Mouse (Mus musculus): Measurements from ENCODE around the gene Flrt1. TPM values are rescaled to one million over a fixed set of nuclear protein-coding genes. Genes with fewer than 3 reads are reported as not detected.

The Flrt1 gene
- polyA plus RNA-seq, 1 experiment from 2014 or later, result 7.7 TPM

DNA sequence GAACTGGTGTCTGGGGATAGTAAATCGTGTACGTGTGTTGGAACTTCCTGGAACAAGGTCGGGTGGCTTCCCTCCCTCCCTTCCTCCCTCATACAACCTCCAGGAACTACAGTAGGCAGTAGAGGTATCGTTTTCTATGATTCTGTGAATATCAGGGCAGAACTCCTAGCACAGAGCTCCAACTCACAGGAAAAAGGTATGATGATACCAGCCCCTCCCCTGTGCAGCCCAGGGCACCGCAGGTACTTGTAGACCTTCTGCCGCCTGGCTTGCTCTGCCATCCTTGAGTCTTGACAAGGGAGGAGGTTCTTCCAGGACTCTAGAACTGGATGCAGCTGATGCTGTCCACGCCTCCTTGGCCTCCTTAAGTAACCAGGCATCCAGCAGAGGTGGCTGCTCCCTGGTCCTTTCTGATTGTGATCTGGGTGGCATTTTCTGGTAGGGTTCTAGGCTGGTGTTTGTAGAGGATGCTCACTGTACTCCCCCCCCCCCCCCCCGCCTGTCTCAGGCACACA, 38.6 kb downstream of the Flrt1 start:
- no peak overlapping the region for H3K4me3 ChIP-seq (ENCODE audit: low read depth, low read length)
- 44% methylated on average over 7 of the region's 8 CpGs for WGBS
- 0 out of 2 replicates have a peak overlapping the region, but pooled peaks have one; percentile 23 for H3K9ac ChIP-seq (ENCODE audit: low read length)
- peaks cover 45% of the 10 kb centered on the region for H3K4me1 ChIP-seq (replicated peaks; ENCODE audit: control insufficient read depth, insufficient read depth, low read length)
- no peak for ATAC-seq (replicated peaks; ENCODE audit: low FRiP score)
- H3K9me3 ChIP-seq (ENCODE audit: control insufficient read depth, low read length), result no peaks in the 10 kb centered on the region
- DNase-seq (ENCODE audit: low spot score), result no peak
- no peak overlapping the region for H3K4me2 ChIP-seq (ENCODE audit: low read depth, low read length, severe bottlenecking)
- peaks cover 4% of the 10 kb centered on the region; the same call in 1 of the 2 replicates for H3K27me3 ChIP-seq (ENCODE audit: control insufficient read depth, insufficient read depth, low read length)
- no peak overlapping the region for H3K27ac ChIP-seq (ENCODE audit: low read depth, low read length)
- H3K36me3 ChIP-seq (ENCODE audit: control insufficient read depth, insufficient read depth, low read length), result no peaks in the 10 kb centered on the region

DNA sequence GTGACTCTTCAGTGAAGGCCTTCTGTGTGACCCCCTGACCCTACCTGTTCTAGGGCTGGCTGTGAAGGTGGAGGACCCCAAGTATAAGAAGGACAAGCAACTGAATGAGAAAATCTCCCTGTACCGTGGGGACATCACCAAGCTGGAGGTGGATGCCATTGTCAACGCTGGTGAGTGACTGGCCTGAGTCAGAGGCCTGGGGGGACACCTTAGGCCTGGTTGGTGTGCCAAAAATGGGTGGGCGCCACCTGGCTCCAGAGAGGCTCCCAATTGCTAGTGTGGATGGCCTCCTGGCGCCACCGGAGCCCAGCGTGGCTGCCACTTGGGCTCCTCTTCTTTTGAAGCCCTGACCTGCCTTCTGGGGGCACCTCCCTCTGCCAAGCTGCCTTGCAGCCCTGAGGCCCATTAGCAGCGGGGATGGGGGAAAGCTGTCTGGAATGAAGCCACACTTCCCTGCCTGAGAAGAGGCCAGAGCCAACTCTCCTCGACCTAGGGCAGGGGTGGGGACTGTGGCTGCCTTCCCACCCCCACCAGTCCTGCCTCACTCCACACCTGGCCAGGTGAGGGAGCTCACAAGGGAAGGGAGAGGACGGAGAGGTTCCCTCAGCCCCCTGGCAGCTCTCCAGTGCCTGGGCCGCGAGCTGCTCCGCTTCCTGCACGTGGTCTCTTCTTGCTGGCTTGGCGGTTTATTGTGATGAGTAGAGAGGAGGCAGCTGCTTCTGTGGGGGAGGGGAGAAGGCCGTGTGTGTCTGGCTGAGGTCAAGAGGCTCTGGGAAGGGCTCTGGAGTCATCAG, 39.3 kb downstream of the Flrt1 start:
- H3K36me3 ChIP-seq (ENCODE audit: control insufficient read depth, insufficient read depth, low read length), result no peaks in the 10 kb centered on the region
- 40% methylated on average over 15 of the region's 15 CpGs for WGBS
- 0 out of 2 replicates have a peak overlapping the region, but pooled peaks have one; percentile 23 for H3K9ac ChIP-seq (ENCODE audit: low read length)
- DNase-seq (ENCODE audit: low spot score) (no peak), ATAC-seq (replicated peaks; ENCODE audit: low FRiP score) (no peak)
- peaks cover 45% of the 10 kb centered on the region for H3K4me1 ChIP-seq (replicated peaks; ENCODE audit: control insufficient read depth, insufficient read depth, low read length)
- H3K4me2 ChIP-seq (ENCODE audit: low read depth, low read length, severe bottlenecking), result no peak overlapping the region
- peaks cover 4% of the 10 kb centered on the region; the same call in 1 of the 2 replicates for H3K27me3 ChIP-seq (ENCODE audit: control insufficient read depth, insufficient read depth, low read length)
- H3K9me3 ChIP-seq (ENCODE audit: control insufficient read depth, low read length), result no peaks in the 10 kb centered on the region
- H3K4me3 ChIP-seq (ENCODE audit: low read depth, low read length), result no peak overlapping the region
- H3K27ac ChIP-seq (ENCODE audit: low read depth, low read length), result no peak overlapping the region

DNA sequence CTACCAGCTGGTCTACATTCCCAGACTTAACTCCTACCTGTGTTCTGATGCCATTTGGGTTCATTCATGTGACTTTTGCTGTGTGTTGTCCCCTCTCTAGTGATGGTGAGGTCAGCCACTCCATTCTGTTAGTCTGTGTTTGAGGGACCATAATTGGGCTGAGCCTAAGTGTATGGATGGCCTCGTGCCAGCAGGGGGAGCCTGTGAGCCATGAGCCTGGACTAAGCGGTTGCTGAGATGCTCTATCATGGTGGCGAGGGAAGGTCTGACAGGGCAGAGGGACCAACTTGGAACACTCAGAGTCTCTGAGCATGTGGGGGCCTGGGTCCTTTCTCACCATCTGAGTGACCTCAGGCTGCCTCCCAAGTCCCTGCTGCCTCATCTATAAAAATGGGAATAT, 41.0 kb downstream of the Flrt1 start:
- DNase-seq (ENCODE audit: low spot score) (peak; percentile 94), ATAC-seq (replicated peaks; ENCODE audit: low FRiP score) (peak; percentile 63; the same call in 1 of the 2 replicates)
- Histone ChIP-seq H3K4me3 (ENCODE audit: low read depth, low read length) (no peak overlapping the region), H3K4me1 (replicated peaks; ENCODE audit: control insufficient read depth, insufficient read depth, low read length) (peaks cover 35% of the 10 kb centered on the region), H3K9me3 (ENCODE audit: control insufficient read depth, low read length) (no peaks in the 10 kb centered on the region), H3K27ac (ENCODE audit: low read depth, low read length) (no peak overlapping the region), H3K9ac (ENCODE audit: low read length) (peak overlapping the region; percentile 6; the same call in 1 of the 2 replicates), H3K27me3 (ENCODE audit: control insufficient read depth, insufficient read depth, low read length) (peaks cover 6% of the 10 kb centered on the region; the same call in 1 of the 2 replicates), H3K4me2 (ENCODE audit: low read depth, low read length, severe bottlenecking) (no peak overlapping the region), H3K36me3 (ENCODE audit: control insufficient read depth, insufficient read depth, low read length) (no peaks in the 10 kb centered on the region)
- 1% methylated on average over 3 of the region's 3 CpGs for WGBS

DNA sequence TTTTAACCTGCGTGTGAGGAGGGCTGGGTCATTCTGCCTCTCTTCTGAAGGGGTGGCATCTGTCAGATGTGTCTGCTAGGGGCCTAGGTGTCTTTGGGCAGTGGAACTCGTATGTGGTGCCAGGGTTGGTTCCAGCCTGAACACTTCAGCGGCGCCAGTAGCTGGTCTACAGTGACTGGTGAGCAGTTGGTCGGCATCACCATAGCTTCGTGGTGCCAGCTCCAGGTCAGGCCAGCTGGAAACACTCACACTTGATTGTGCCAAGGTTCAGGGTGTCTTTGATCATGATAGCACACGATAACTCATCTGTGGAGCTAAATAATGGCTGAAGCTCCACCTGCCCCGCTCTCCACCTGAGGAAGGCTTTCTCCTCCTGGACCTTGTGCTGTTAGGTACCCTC, 42.6 kb downstream of the Flrt1 start:
- Histone ChIP-seq H3K27ac (ENCODE audit: low read depth, low read length) (no peak overlapping the region), H3K4me2 (ENCODE audit: low read depth, low read length, severe bottlenecking) (no peak overlapping the region), H3K4me3 (ENCODE audit: low read depth, low read length) (no peak overlapping the region), H3K4me1 (replicated peaks; ENCODE audit: control insufficient read depth, insufficient read depth, low read length) (peaks cover 27% of the 10 kb centered on the region), H3K27me3 (ENCODE audit: control insufficient read depth, insufficient read depth, low read length) (peaks cover 6% of the 10 kb centered on the region; the same call in 1 of the 2 replicates), H3K9me3 (ENCODE audit: control insufficient read depth, low read length) (no peaks in the 10 kb centered on the region), H3K9ac (ENCODE audit: low read length) (no peak overlapping the region), H3K36me3 (ENCODE audit: control insufficient read depth, insufficient read depth, low read length) (no peaks in the 10 kb centered on the region)
- DNase-seq (ENCODE audit: low spot score) (no peak), ATAC-seq (replicated peaks; ENCODE audit: low FRiP score) (no peak)
- 88% methylated on average over 8 of the region's 8 CpGs for WGBS

DNA sequence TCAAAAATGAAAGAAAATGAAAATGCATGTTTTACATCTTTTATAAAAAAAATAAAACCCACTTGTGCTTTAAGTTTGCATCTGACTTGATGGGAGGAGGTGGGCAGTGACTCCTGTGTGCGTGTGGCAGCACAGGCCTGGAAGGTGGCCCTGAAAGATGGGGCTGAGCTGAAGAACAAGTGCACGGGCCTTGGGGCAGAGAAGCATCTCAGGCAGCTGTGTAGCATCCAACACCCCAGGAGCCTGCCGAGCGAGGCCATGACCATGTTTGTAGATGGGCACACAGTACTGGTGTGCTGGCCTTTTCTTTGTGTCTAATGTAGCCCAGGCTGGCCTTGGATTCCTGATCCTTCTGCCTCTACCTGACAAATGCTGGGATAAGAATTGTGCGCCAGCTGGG, 43.4 kb downstream of the Flrt1 start:
- Histone ChIP-seq H3K9me3 (ENCODE audit: control insufficient read depth, low read length) (no peaks in the 10 kb centered on the region), H3K27me3 (ENCODE audit: control insufficient read depth, insufficient read depth, low read length) (peaks cover 7% of the 10 kb centered on the region; the same call in 1 of the 2 replicates), H3K4me3 (ENCODE audit: low read depth, low read length) (no peak overlapping the region), H3K27ac (ENCODE audit: low read depth, low read length) (no peak overlapping the region), H3K36me3 (ENCODE audit: control insufficient read depth, insufficient read depth, low read length) (no peaks in the 10 kb centered on the region), H3K9ac (ENCODE audit: low read length) (no peak overlapping the region), H3K4me2 (ENCODE audit: low read depth, low read length, severe bottlenecking) (no peak overlapping the region), H3K4me1 (replicated peaks; ENCODE audit: control insufficient read depth, insufficient read depth, low read length) (peaks cover 27% of the 10 kb centered on the region)
- ATAC-seq (replicated peaks; ENCODE audit: low FRiP score) (no peak), DNase-seq (ENCODE audit: low spot score) (no peak)
- WGBS, result 92% methylated on average over 5 of the region's 5 CpGs

DNA sequence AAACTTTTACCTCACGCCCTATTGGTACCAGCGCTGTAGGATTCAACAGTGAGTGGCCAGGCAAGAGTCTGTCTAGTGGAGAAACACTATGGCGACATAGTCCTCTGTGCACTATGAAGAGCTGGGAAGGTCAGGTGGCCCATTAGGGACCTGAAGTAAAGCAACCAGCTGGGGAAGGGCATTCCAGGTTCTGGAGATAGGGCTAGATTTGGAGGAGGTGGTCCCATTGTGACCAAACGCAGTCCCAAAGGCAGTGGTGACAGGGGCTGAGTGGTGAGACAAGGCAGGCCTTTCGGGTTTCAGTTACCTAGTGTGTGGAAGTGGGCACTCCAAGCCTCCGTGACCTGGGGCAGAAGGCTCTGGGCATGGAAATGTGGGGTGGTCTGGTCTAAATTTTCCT, 47.0 kb downstream of the Flrt1 start:
- WGBS, result 55% methylated on average over 6 of the region's 6 CpGs
- Histone ChIP-seq H3K36me3 (ENCODE audit: control insufficient read depth, insufficient read depth, low read length) (no peaks in the 10 kb centered on the region), H3K4me1 (replicated peaks; ENCODE audit: control insufficient read depth, insufficient read depth, low read length) (peaks cover 19% of the 10 kb centered on the region), H3K9ac (ENCODE audit: low read length) (no peak overlapping the region), H3K4me2 (ENCODE audit: low read depth, low read length, severe bottlenecking) (peak overlapping the region; percentile 99), H3K9me3 (ENCODE audit: control insufficient read depth, low read length) (no peaks in the 10 kb centered on the region), H3K4me3 (ENCODE audit: low read depth, low read length) (no peak overlapping the region), H3K27ac (ENCODE audit: low read depth, low read length) (no peak overlapping the region), H3K27me3 (ENCODE audit: control insufficient read depth, insufficient read depth, low read length) (peaks cover 6% of the 10 kb centered on the region; the same call in 1 of the 2 replicates)
- no peak for DNase-seq (ENCODE audit: low spot score)
- ATAC-seq (replicated peaks; ENCODE audit: low FRiP score), result no peak

DNA sequence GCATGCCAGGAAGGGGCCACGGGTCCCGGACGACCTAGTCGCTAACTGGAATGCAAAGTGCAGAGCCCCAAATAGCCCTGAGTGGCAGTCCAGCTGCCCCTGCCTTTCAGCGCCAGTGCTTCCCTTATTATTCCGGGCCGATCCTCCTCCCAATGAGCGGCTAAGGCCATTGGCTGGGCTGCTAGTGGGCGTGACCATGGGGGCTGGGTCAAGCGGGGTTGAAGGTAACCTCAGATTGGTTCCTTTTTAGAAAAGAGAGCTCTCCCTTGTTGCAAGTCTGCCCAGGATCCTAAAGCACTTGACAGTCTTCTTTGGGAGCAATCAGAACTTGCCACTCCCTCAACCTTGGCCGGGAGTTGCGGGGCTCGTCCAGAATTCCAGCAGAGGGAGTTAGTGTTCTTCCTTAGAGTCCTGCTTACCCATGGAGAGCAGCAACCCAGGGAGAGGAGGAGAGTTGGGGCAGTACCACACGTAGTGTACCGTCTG, 47.8 kb downstream of the Flrt1 start:
- Histone ChIP-seq H3K9me3 (ENCODE audit: control insufficient read depth, low read length) (no peaks in the 10 kb centered on the region), H3K4me3 (ENCODE audit: low read depth, low read length) (peak overlapping the region; percentile 59; the same call in 1 of the 2 replicates), H3K9ac (ENCODE audit: low read length) (no peak overlapping the region), H3K4me1 (replicated peaks; ENCODE audit: control insufficient read depth, insufficient read depth, low read length) (peaks cover 19% of the 10 kb centered on the region), H3K36me3 (ENCODE audit: control insufficient read depth, insufficient read depth, low read length) (no peaks in the 10 kb centered on the region), H3K27me3 (ENCODE audit: control insufficient read depth, insufficient read depth, low read length) (peaks cover 6% of the 10 kb centered on the region; the same call in 1 of the 2 replicates), H3K4me2 (ENCODE audit: low read depth, low read length, severe bottlenecking) (peak overlapping the region; percentile 99), H3K27ac (ENCODE audit: low read depth, low read length) (no peak overlapping the region)
- DNase-seq (ENCODE audit: low spot score) (peak; percentile 90), ATAC-seq (replicated peaks; ENCODE audit: low FRiP score) (peak; percentile 81)
- 0% methylated on average over 15 of the region's 15 CpGs for WGBS

DNA sequence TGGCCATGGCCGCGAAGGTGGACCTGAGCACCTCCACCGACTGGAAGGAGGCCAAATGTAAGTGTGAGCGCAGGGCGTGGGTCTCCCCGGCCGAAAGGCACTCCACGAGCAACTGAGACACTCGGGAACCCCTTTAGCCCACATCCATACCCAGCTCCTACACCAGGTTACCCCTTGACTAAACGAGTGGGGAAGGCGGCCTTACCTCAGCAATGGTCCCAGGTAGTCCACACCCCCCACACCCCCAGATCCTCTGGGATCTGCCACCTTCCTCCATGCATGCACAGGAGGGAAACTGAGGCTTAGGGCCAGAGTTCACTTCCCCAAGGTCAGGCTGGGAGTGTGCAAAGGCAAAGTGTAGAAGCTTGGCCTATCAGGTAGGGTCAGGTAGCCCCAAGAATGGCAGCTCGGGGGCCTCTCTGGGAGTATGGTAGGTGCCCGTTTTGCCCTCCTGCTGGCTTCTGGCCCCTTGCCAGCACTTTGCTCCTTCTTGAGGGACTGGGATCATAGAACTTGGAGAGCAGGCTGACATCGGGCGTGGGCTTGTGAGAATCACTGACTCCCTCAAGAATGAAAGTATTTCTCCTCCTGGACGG, 48.3 kb downstream of the Flrt1 start:
- Histone ChIP-seq H3K27ac (ENCODE audit: low read depth, low read length) (no peak overlapping the region), H3K4me3 (ENCODE audit: low read depth, low read length) (peak overlapping the region; percentile 59), H3K9ac (ENCODE audit: low read length) (peak overlapping the region; percentile 47), H3K9me3 (ENCODE audit: control insufficient read depth, low read length) (no peaks in the 10 kb centered on the region), H3K27me3 (ENCODE audit: control insufficient read depth, insufficient read depth, low read length) (peaks cover 6% of the 10 kb centered on the region; the same call in 1 of the 2 replicates), H3K4me1 (replicated peaks; ENCODE audit: control insufficient read depth, insufficient read depth, low read length) (peaks cover 19% of the 10 kb centered on the region), H3K36me3 (ENCODE audit: control insufficient read depth, insufficient read depth, low read length) (no peaks in the 10 kb centered on the region), H3K4me2 (ENCODE audit: low read depth, low read length, severe bottlenecking) (peak overlapping the region; percentile 99)
- DNase-seq (ENCODE audit: low spot score), result no peak
- peak; percentile 47 for ATAC-seq (replicated peaks; ENCODE audit: low FRiP score)
- WGBS, result 2% methylated on average over 16 of the region's 16 CpGs

Measured in forebrain, embryonic 11.5 days (tissue).